Mouse (Mus musculus) embryonic fibroblast, embryonic 13.5 days (primary cell): ENCODE measurements at regions not wholly inside any gene's neighbourhood (a gene's known extent, or its start where the extent isn't known, plus 50 kb on each side); places are given as distances from the start of the nearest gene placed in this dataset.

Source experiments
- H3K27ac ChIP-seq: 2 replicates; pipeline ENCODE4 v1.5.1; 2012; ENCODE audit warnings: low read length, control low read depth, inconsistent platforms; ENCODE audit not compliant: insufficient read depth
- H3K4me1 ChIP-seq: 2 replicates; pipeline ENCODE4 v1.6.1; 2011; ENCODE audit warnings: low read length; ENCODE audit not compliant: control insufficient read depth, insufficient read depth
- H3K4me3 ChIP-seq: 2 replicates; pipeline ENCODE4 v1.5.1; 2011; ENCODE audit warnings: mild to moderate bottlenecking, control low read depth, low read length; ENCODE audit not compliant: insufficient read depth
- CTCF ChIP-seq: IDR thresholded peaks from 2 replicates; pipeline ENCODE4 v1.5.1; 2011; ENCODE audit warnings: mild to moderate bottlenecking, control low read depth, low read length, moderate library complexity, borderline replicate concordance; ENCODE audit not compliant: insufficient read depth
- POLR2A ChIP-seq: IDR thresholded peaks from 2 replicates; pipeline ENCODE4 v1.6.1; 2011; ENCODE audit warnings: low read depth, mild to moderate bottlenecking, control low read depth, low read length, moderate library complexity

DNA sequence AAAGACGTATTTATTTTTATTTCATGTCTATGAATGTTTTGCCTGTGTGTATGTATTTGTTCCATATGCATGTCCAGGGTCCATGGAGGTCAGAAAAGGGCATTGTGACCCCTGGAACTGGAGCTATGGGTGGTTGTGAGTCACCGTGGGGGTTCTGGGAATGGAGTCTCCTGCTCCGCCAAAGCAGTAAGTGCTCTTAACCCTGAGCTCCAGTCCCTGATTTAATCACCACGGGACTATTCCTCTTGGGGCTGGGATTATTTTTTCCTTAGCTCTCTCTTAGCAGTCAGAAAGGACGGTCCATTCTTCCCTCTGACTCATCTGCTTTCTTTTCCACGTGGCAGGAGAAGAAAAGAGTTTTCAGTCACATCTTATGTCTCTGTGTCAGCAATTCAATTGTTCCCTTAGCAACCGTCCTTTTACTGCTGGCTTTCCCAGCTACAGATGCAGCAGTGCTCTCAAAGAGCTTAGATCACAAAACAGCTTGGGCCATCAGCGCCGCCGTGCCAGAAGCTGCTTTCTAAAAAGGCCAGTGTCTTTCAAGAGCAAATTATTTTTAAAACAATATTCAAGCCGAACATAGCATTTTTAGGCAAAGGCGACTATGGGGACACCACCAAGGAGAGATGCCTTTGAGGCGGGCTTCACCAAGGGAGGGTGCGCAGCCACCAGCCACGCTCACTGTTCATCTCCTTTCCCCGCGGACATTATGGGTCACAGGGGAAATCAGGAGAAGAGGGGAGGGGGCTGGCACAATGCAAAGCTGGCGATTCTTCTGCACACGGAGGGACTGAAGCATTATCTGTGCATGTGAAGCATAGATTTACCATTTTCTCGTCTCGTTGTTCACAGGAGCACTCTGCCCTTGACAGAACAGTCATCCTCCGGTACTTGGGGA is 110.8 kb downstream of the Map3k7 start:
- TF ChIP-seq CTCF (no peak), POLR2A (no peak)
- H3K4me3 ChIP-seq, result no peak overlapping the region
- H3K4me1 ChIP-seq, result peaks cover 4% of the 10 kb centered on the region
- no peak overlapping the region for H3K27ac ChIP-seq

- H3K4me1 ChIP-seq, result peaks cover 4% of the 10 kb centered on the region
- no peak overlapping the region for H3K4me3 ChIP-seq
- H3K27ac ChIP-seq, result no peak overlapping the region
- TF ChIP-seq CTCF (no peak), POLR2A (no peak)
These were observed 112.6 kb downstream of the Map3k7 start for GRCm38 (mm10) chr4:32076391-32076925.

DNA sequence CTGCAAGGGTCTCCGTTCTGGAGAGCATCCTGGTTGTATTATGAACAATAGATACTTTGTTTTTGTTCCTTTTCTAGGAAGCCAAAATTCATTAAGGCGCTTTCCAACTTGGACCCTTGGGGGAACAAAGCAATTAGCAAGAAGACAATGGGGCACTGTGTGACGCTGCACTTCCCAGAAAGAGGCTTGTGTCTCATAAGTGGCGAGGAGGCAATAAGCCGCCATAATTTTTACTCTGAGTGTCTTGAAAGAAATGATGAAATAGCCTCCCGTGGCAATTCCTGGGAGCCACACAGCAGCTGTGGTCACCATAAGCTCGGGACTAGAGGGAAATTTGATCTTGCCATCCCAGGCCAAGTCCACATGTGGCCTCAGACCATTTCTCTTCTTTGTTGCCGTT is 119.6 kb downstream of the Map3k7 start:
- Histone ChIP-seq H3K27ac (no peak overlapping the region), H3K4me1 (no peaks in the 10 kb centered on the region), H3K4me3 (no peak overlapping the region)
- no peak for TF ChIP-seq CTCF
- no peak for TF ChIP-seq POLR2A

GRCm38 (mm10) chr4:32084250-32084869 is 120.5 kb downstream of the Map3k7 start:
- TF ChIP-seq CTCF, result no peak
- no peak for TF ChIP-seq POLR2A

GRCm38 (mm10) chr4:32085040-32085439 is 121.1 kb downstream of the Map3k7 start:
- Histone ChIP-seq H3K27ac (no peak overlapping the region), H3K4me1 (no peaks in the 10 kb centered on the region), H3K4me3 (no peak overlapping the region)
- TF ChIP-seq CTCF (no peak), POLR2A (no peak)

More at GRCm38 (mm10) chr4:32084250-32084869, 120.5 kb downstream of the Map3k7 start:
- no peak overlapping the region for H3K4me3 ChIP-seq
- H3K4me1 ChIP-seq, result no peaks in the 10 kb centered on the region
- H3K27ac ChIP-seq, result no peak overlapping the region

DNA sequence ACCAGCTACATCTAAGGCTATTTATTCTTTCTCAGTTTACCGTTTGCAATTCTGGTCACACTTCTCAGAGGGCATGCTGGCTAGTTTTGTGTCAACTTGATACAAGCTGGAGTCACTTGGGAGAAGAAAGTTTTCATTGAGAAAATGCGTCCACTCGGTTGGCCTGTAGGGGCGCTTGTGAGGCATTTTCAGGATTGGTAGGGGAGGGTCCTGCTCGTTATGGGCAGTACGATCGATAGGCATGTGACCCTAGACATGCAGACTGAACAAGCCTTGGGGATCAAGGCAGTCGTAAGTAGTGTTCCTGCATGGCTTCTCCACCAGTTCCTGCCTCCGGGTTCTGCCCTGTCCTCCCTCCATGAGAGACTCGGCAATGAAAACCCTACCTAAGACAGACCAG is 127.2 kb downstream of the Map3k7 start:
- Histone ChIP-seq H3K4me1 (no peaks in the 10 kb centered on the region), H3K4me3 (no peak overlapping the region), H3K27ac (no peak overlapping the region)
- TF ChIP-seq CTCF, result no peak

DNA sequence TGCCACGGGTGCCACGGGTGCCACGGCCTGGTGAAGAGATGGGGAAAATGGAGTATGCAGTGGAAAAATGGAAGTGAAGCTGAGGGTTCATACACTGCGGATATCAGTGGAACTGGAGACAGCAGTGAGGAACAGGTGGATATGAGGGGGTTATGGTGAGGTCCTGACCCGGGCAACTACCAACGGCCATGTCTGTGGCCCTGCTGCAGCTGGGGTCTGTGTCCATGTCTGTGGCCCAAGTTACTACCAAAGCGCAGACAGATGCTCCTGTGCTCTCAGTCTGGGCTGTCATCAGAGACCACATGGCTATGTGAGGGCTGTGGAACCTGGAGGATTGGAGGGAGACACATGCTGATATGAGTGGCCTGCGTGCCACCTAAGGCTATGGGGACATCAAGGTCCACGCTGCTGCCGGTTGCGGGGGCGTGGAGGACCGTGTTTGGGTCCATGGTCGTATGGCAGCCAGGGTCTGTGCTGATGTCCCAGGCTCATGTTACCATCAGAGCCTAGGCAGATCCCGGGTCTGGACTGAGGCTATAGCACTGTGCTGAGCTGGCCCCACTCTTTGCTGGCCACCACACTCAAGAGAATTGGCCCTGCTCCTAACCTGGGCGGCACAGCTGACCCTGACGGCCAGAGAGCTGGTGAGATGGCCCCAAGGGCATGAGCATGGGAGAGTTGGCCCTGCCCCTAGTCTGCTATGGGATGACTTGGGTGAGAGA is 128.6 kb downstream of the Map3k7 start:
- TF ChIP-seq CTCF (no peak), POLR2A (no peak)
- no peak overlapping the region for H3K4me3 ChIP-seq
- no peak overlapping the region for H3K27ac ChIP-seq
- H3K4me1 ChIP-seq, result no peaks in the 10 kb centered on the region

DNA sequence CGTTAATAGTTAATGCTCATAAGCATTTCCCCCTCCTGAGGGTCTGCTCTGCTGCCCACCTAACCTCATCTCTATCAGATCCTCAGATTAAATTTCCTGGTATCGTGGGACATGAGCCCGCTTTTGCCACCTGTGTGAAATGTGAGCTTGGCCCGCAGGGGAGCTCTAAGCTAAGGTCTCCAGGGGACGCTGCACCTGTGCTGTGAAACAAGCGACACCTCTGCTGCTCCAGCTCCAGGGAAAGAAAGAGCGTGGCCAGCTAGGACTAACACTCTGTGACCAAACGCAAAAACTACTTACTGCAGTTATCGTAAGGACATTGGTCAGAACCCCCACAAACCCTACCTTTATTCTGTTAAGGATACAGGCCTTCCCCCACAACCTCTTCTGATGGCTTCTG is 134.3 kb downstream of the Map3k7 start:
- Histone ChIP-seq H3K4me1 (no peaks in the 10 kb centered on the region), H3K4me3 (no peak overlapping the region), H3K27ac (no peak overlapping the region)
- TF ChIP-seq CTCF (no peak), POLR2A (no peak)

DNA sequence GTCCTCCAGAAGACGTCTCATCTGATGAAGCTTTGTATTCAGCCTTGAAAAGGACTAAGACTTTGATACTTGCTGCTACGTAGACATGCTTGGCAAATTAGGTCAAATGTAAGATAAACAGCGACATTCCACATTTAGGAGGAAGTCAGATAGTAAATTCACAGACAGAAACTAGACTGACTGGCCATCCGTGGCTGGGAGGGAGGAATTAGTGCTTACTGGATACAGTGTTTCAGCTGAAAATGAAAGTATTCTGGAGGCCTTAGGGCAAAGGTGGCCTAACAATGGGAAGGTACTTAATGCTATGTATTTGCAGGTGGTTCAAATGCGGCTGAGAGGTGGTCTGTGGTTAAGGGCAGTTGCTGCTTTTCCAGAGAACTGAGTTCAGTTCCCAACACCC is 137.1 kb downstream of the Map3k7 start:
- H3K4me3 ChIP-seq, result no peak overlapping the region
- TF ChIP-seq CTCF, result no peak
- TF ChIP-seq POLR2A, result no peak

More for the DNA sequence above, 137.1 kb downstream of the Map3k7 start:
- Histone ChIP-seq H3K27ac (no peak overlapping the region), H3K4me1 (no peaks in the 10 kb centered on the region)
